Mouse (Mus musculus): ENCODE data around the gene Frs3. TPM values are rescaled to one million over a fixed set of nuclear protein-coding genes. Genes with fewer than 3 reads are reported as not detected.

Gene Frs3
- polyA plus RNA-seq, 1 experiment from 2014 or later: 3.5 TPM

GRCm38 (mm10) chr17:47750101-47750500, 61.3 kb downstream of the Frs3 start:
- WGBS: 46% methylated on average over 6 of the region's 6 CpGs
- H3K4me2 ChIP-seq (ENCODE audit: low read depth, low read length): no peak overlapping the region
- no peak overlapping the region for H3K27ac ChIP-seq (replicated peaks; ENCODE audit: low read depth, low read length)
- no peak overlapping the region for H3K4me3 ChIP-seq (ENCODE audit: low read depth, low read length)
- no peak for DNase-seq (ENCODE audit: low spot score)
- no peaks in the 10 kb centered on the region for H3K36me3 ChIP-seq (replicated peaks; ENCODE audit: control insufficient read depth, insufficient read depth, low read depth, low read length)
- no peaks in the 10 kb centered on the region for H3K9me3 ChIP-seq (replicated peaks; ENCODE audit: control insufficient read depth, low read length)
- H3K4me1 ChIP-seq (ENCODE audit: control insufficient read depth, insufficient read depth, low read length): no peaks in the 10 kb centered on the region
- H3K27me3 ChIP-seq (ENCODE audit: control insufficient read depth, insufficient read depth, low read length): no peaks in the 10 kb centered on the region
- ATAC-seq (replicated peaks; ENCODE audit: insufficient number of reproducible peaks, low FRiP score, low TSS enrichment, low read depth): no peak
- H3K9ac ChIP-seq (replicated peaks; ENCODE audit: low read length): no peak overlapping the region

- DNase-seq (ENCODE audit: low spot score) (no peak), ATAC-seq (replicated peaks; ENCODE audit: insufficient number of reproducible peaks, low FRiP score, low TSS enrichment, low read depth) (no peak)
- Histone ChIP-seq H3K27ac (replicated peaks; ENCODE audit: low read depth, low read length) (no peak overlapping the region), H3K36me3 (replicated peaks; ENCODE audit: control insufficient read depth, insufficient read depth, low read depth, low read length) (no peaks in the 10 kb centered on the region), H3K9ac (replicated peaks; ENCODE audit: low read length) (no peak overlapping the region), H3K4me2 (ENCODE audit: low read depth, low read length) (no peak overlapping the region), H3K4me1 (ENCODE audit: control insufficient read depth, insufficient read depth, low read length) (no peaks in the 10 kb centered on the region), H3K4me3 (ENCODE audit: low read depth, low read length) (no peak overlapping the region), H3K27me3 (ENCODE audit: control insufficient read depth, insufficient read depth, low read length) (no peaks in the 10 kb centered on the region), H3K9me3 (replicated peaks; ENCODE audit: control insufficient read depth, low read length) (no peaks in the 10 kb centered on the region)
- 76% methylated on average over 5 of the region's 5 CpGs for WGBS
Observed at GRCm38 (mm10) chr17:47751811-47752210, 63.0 kb downstream of the Frs3 start.

GRCm38 (mm10) chr17:47753130-47753775, 64.4 kb downstream of the Frs3 start:
- WGBS: 85% methylated on average over 8 of the region's 8 CpGs
- Histone ChIP-seq H3K4me1 (ENCODE audit: control insufficient read depth, insufficient read depth, low read length) (no peaks in the 10 kb centered on the region), H3K4me3 (ENCODE audit: low read depth, low read length) (no peak overlapping the region), H3K4me2 (ENCODE audit: low read depth, low read length) (no peak overlapping the region), H3K9me3 (replicated peaks; ENCODE audit: control insufficient read depth, low read length) (no peaks in the 10 kb centered on the region), H3K27me3 (ENCODE audit: control insufficient read depth, insufficient read depth, low read length) (no peaks in the 10 kb centered on the region), H3K36me3 (replicated peaks; ENCODE audit: control insufficient read depth, insufficient read depth, low read depth, low read length) (no peaks in the 10 kb centered on the region), H3K9ac (replicated peaks; ENCODE audit: low read length) (no peak overlapping the region), H3K27ac (replicated peaks; ENCODE audit: low read depth, low read length) (no peak overlapping the region)
- ATAC-seq (replicated peaks; ENCODE audit: insufficient number of reproducible peaks, low FRiP score, low TSS enrichment, low read depth) (no peak), DNase-seq (ENCODE audit: low spot score) (no peak)

Other genes with a start within 250 kb of the Frs3 start
- gene Taf8, start 186.7 kb upstream of the Frs3 start, polyA plus RNA-seq (2014; fragmentation: Nextera tagmentation; extraction: Ambion mirVana): 27.6 and 29.4 TPM in 2 replicates
- 291 and 294 TPM in 2 replicates for gene Ccnd3, start 184.0 kb upstream of the Frs3 start, polyA plus RNA-seq (2014; fragmentation: Nextera tagmentation; extraction: Ambion mirVana)
- 30.4 and 31.4 TPM in 2 replicates for gene Bysl, start 77.5 kb upstream of the Frs3 start, polyA plus RNA-seq (2014; fragmentation: Nextera tagmentation; extraction: Ambion mirVana)
- gene Med20, start 77.4 kb upstream of the Frs3 start, polyA plus RNA-seq (2014; fragmentation: Nextera tagmentation; extraction: Ambion mirVana): 47.1 and 48.0 TPM in 2 replicates
- 0.98 and 1.9 TPM in 2 replicates for gene Gm20517, start 77.4 kb upstream of the Frs3 start, polyA plus RNA-seq (2014; fragmentation: Nextera tagmentation; extraction: Ambion mirVana)
- gene Usp49, start 58.3 kb upstream of the Frs3 start, polyA plus RNA-seq (2014; fragmentation: Nextera tagmentation; extraction: Ambion mirVana): 4.3 and 5.2 TPM in 2 replicates
- 394 and 398 TPM in 2 replicates for gene Tomm6, start 644 bp upstream of the Frs3 start, polyA plus RNA-seq (2014; fragmentation: Nextera tagmentation; extraction: Ambion mirVana)
- 1.7 and 2.4 TPM in 2 replicates for gene Gm21981, start 5.4 kb downstream of the Frs3 start, polyA plus RNA-seq (2014; fragmentation: Nextera tagmentation; extraction: Ambion mirVana)
- 0.27 and 0.89 TPM in 2 replicates for gene Prickle4, start 5.7 kb downstream of the Frs3 start, polyA plus RNA-seq (2014; fragmentation: Nextera tagmentation; extraction: Ambion mirVana)
- gene Pgc, start 37.8 kb downstream of the Frs3 start, polyA plus RNA-seq (2014; fragmentation: Nextera tagmentation; extraction: Ambion mirVana): 0.15 TPM in 1 of 2 replicates, not detected in the other
- 2.1 and 2.8 TPM in 2 replicates for gene Tfeb, start 48.0 kb downstream of the Frs3 start, polyA plus RNA-seq (2014; fragmentation: Nextera tagmentation; extraction: Ambion mirVana)
- gene Mdfi, start 145.7 kb downstream of the Frs3 start, polyA plus RNA-seq (2014; fragmentation: Nextera tagmentation; extraction: Ambion mirVana): 75.2 and 95.7 TPM in 2 replicates
- 29.0 and 32.4 TPM in 2 replicates for gene Foxp4, start 235.6 kb downstream of the Frs3 start, polyA plus RNA-seq (2014; fragmentation: Nextera tagmentation; extraction: Ambion mirVana)